Mouse (Mus musculus): Measurements from ENCODE around the gene Adig.

Adig gene

GRCm38 (mm10) chr2:158541286-158541685 lies 38.9 kb downstream of the Adig start:
- no peak for DNase-seq

GRCm38 (mm10) chr2:158545266-158545665 lies 42.9 kb downstream of the Adig start:
- no peak for DNase-seq

GRCm38 (mm10) chr2:158546751-158547150 lies 44.3 kb downstream of the Adig start:
- DNase-seq: peak; percentile 74

GRCm38 (mm10) chr2:158550067-158550466 lies 47.7 kb downstream of the Adig start:
- peak; percentile 88 for DNase-seq

GRCm38 (mm10) chr2:158554366-158554765 lies 52.0 kb downstream of the Adig start:
- DNase-seq: no peak

GRCm38 (mm10) chr2:158555252-158555651 lies 52.8 kb downstream of the Adig start:
- peak; percentile 43 for DNase-seq

GRCm38 (mm10) chr2:158555812-158556211 lies 53.4 kb downstream of the Adig start:
- DNase-seq: no peak

- DNase-seq: peak; percentile 81
Measured at GRCm38 (mm10) chr2:158556225-158556624, 53.8 kb downstream of the Adig start.

- no peak for DNase-seq
Measured at GRCm38 (mm10) chr2:158556750-158557149, 54.3 kb downstream of the Adig start.
